Mouse (Mus musculus) E14TG2a.4 (cell line): ENCODE measurements around the gene Gm498.

Experiments
- H3K27me3 ChIP-seq: 2 replicates; pipeline ENCODE4 v1.6.1; 2014; ENCODE audit warnings: low read length, control low read depth; ENCODE audit not compliant: insufficient read depth
- H3K36me3 ChIP-seq: 2 replicates; pipeline ENCODE4 v1.6.1; 2014; ENCODE audit warnings: low read length, control low read depth; ENCODE audit not compliant: insufficient read depth
- H3K4me1 ChIP-seq: replicated peaks from 2 replicates; pipeline ENCODE4 v1.6.1; 2014; ENCODE audit warnings: low read depth, low read length, control low read depth
- H3K4me3 ChIP-seq: replicated peaks from 2 replicates; pipeline ENCODE4 v1.5.1; 2014; ENCODE audit warnings: mild to moderate bottlenecking, low read length
- H3K9me3 ChIP-seq: 2 replicates; pipeline ENCODE4 v1.6.1; 2014; ENCODE audit warnings: low read length, control low read depth
- CTCF ChIP-seq: conservative IDR thresholded peaks from 2 replicates; pipeline ENCODE4 v1.5.1; 2014; ENCODE audit warnings: low read length
- NANOG ChIP-seq: IDR thresholded peaks from 2 replicates; pipeline ENCODE4 v1.6.1; 2014; ENCODE audit warnings: borderline replicate concordance, low read length, mixed read lengths
- POU5F1 ChIP-seq: IDR thresholded peaks from 2 replicates; pipeline ENCODE4 v1.6.1; 2014; ENCODE audit warnings: low read length, borderline replicate concordance

The Gm498 gene

GRCm38 (mm10) chr7:143832196-143832595 lies 34.4 kb upstream of the Gm498 start:
- Histone ChIP-seq H3K4me1 (peaks cover 64% of the 10 kb centered on the region), H3K36me3 (peaks cover 61% of the 10 kb centered on the region), H3K4me3 (no peak overlapping the region), H3K27me3 (no peaks in the 10 kb centered on the region), H3K9me3 (no peaks in the 10 kb centered on the region)
- TF ChIP-seq NANOG (no peak), POU5F1 (no peak), CTCF (no peak)

DNA sequence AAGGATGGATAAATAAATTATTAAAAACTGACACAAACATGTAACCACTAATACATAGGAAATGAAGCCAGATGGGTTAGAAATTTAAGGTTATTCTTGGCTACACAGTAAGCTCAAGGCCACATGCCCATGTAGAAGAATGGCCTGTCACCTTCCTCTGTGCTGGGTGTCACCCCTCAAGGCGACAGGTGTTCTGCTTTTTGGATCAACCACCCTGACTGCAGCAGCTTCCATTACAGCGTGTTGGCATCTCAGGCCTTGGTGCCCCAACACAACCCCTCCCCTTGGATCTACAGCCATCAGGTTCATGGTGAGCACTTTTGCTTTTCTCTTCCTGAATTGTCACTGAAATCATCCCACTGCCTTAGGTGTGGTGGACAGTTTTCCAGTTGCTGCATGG lies 34.0 kb upstream of the Gm498 start:
- Histone ChIP-seq H3K4me3 (no peak overlapping the region), H3K27me3 (no peaks in the 10 kb centered on the region), H3K9me3 (no peaks in the 10 kb centered on the region), H3K36me3 (peaks cover 65% of the 10 kb centered on the region), H3K4me1 (peaks cover 64% of the 10 kb centered on the region)
- TF ChIP-seq CTCF: no peak
- no peak for TF ChIP-seq POU5F1
- no peak for TF ChIP-seq NANOG

DNA sequence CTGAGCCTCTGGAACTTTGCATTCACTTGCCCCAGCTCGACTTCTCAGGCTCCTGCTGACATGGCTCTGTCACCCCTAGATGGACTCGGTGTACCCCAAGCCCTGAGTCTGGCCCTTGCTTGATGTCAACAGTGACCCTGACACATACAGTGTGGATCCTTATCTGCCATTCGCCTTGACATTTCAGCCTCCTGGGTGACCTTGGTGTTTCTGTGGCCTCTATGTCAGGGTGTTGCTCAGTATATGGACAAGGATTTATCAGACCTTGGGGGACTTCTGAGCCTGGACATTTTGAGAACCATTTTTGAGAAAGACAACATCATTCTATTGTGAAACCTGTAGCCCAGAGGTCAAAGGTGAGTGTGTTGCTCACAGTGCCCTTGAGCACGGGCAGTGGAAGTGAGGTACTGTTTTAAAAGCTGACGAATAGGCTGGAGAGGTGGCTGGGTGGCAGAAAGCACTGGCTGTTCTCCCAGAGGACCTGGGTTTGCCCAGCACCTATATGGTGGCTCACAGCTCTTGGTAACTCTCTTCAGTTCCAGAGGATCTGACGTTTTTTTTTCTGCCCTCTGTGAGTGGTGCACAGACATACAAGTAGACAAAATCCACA lies 33.0 kb upstream of the Gm498 start:
- Histone ChIP-seq H3K36me3 (peaks cover 76% of the 10 kb centered on the region), H3K27me3 (no peaks in the 10 kb centered on the region), H3K4me1 (peaks cover 74% of the 10 kb centered on the region), H3K9me3 (no peaks in the 10 kb centered on the region), H3K4me3 (no peak overlapping the region)
- TF ChIP-seq NANOG: no peak
- TF ChIP-seq POU5F1: no peak
- no peak for TF ChIP-seq CTCF

DNA sequence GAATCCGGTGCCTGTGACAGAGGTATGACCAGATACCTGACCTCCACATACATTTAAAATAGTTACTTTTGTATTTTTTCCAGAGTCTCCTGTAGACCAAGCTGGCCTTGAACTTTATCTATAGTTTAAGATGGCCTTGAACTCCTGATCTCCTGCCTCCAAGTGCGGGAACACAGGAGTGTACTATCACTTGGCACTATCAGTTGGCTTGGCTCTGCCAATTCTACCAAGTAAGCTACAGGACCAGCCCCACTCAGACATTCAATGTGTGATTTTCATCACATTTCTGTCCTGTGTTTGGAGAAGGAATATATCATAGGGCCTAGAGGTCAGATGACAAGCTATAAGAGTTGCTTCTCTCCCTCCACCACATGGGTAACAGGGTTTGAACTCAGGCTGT lies 32.3 kb upstream of the Gm498 start:
- no peaks in the 10 kb centered on the region for H3K9me3 ChIP-seq
- TF ChIP-seq NANOG (no peak), POU5F1 (no peak), CTCF (no peak)
- peaks cover 69% of the 10 kb centered on the region for H3K4me1 ChIP-seq
- peaks cover 81% of the 10 kb centered on the region for H3K36me3 ChIP-seq
- H3K4me3 ChIP-seq: no peak overlapping the region
- H3K27me3 ChIP-seq: no peaks in the 10 kb centered on the region

- Histone ChIP-seq H3K4me3 (no peak overlapping the region), H3K36me3 (peaks cover 88% of the 10 kb centered on the region), H3K9me3 (no peaks in the 10 kb centered on the region), H3K4me1 (peaks cover 69% of the 10 kb centered on the region), H3K27me3 (no peaks in the 10 kb centered on the region)
- TF ChIP-seq POU5F1 (no peak), NANOG (no peak), CTCF (no peak)
Observed at GRCm38 (mm10) chr7:143834972-143835371, 31.7 kb upstream of the Gm498 start.

- no peaks in the 10 kb centered on the region for H3K27me3 ChIP-seq
- peaks cover 99% of the 10 kb centered on the region for H3K36me3 ChIP-seq
- H3K4me3 ChIP-seq: no peak overlapping the region
- no peaks in the 10 kb centered on the region for H3K9me3 ChIP-seq
- H3K4me1 ChIP-seq: peaks cover 46% of the 10 kb centered on the region
- TF ChIP-seq CTCF: no peak
- TF ChIP-seq POU5F1: no peak
- TF ChIP-seq NANOG: no peak
Observed at GRCm38 (mm10) chr7:143837705-143838358, 28.8 kb upstream of the Gm498 start.

DNA sequence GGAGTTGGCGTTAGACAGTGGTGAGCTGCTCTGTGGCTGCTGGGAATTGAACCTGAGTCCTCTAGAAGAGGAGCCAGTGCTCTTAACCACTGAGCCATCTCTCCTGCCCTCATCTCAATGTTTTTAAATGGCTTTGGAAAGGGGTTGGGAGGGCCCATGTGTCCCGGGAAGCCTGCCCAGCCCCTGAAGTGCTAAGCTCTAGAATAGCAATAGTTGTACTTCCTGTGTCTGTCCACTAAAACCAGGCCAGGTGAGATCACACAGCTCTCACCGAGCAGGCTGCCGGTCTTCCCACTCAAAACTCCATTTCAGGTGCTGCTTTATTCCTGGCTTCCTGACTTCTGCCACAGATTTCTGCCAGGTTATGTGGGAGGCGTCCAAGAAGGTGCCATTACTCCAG lies 26.5 kb upstream of the Gm498 start:
- H3K4me1 ChIP-seq: peaks cover 25% of the 10 kb centered on the region
- no peak for TF ChIP-seq POU5F1
- TF ChIP-seq CTCF: no peak
- no peak for TF ChIP-seq NANOG
- H3K27me3 ChIP-seq: no peaks in the 10 kb centered on the region
- no peaks in the 10 kb centered on the region for H3K9me3 ChIP-seq
- H3K36me3 ChIP-seq: peaks cover 99% of the 10 kb centered on the region
- H3K4me3 ChIP-seq: no peak overlapping the region

DNA sequence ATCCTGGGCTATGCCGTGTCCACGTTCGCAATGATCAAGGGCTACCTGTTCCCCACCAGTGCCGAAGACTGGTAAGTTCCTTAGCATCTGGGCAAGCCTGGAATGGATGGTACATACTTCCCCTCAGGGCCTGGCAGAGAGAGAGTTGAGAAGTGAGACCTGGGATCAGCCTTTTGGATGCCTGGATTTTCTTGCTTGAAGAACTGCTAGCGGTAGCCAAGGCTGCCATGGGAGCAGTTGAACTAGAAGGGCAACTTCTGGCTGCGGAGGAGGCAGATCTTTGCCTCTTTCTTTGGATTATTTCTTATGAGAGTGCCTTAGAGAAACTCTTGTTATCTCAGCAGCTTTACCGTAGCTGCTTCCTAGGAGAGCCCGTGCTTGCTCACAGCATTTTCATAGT lies 25.3 kb upstream of the Gm498 start:
- no peaks in the 10 kb centered on the region for H3K9me3 ChIP-seq
- H3K27me3 ChIP-seq: no peaks in the 10 kb centered on the region
- no peak overlapping the region for H3K4me3 ChIP-seq
- TF ChIP-seq NANOG (no peak), CTCF (no peak), POU5F1 (no peak)
- peaks cover 99% of the 10 kb centered on the region for H3K36me3 ChIP-seq
- H3K4me1 ChIP-seq: peaks cover 13% of the 10 kb centered on the region
